Mouse (Mus musculus) left cerebral cortex, adult 11 months (tissue): ENCODE data around the gene Neurl2.
"Not testable (repeated sequence)": the region's sequence is repeated elsewhere in the genome, so short reads cannot be mapped to it uniquely, and the experiment has no call there.

Source experiments
- DNase-seq: peaks from one replicate; pipeline ENCODE4 v3.0.0; 2022; ENCODE audit warnings: low spot score

The Neurl2 gene

DNA sequence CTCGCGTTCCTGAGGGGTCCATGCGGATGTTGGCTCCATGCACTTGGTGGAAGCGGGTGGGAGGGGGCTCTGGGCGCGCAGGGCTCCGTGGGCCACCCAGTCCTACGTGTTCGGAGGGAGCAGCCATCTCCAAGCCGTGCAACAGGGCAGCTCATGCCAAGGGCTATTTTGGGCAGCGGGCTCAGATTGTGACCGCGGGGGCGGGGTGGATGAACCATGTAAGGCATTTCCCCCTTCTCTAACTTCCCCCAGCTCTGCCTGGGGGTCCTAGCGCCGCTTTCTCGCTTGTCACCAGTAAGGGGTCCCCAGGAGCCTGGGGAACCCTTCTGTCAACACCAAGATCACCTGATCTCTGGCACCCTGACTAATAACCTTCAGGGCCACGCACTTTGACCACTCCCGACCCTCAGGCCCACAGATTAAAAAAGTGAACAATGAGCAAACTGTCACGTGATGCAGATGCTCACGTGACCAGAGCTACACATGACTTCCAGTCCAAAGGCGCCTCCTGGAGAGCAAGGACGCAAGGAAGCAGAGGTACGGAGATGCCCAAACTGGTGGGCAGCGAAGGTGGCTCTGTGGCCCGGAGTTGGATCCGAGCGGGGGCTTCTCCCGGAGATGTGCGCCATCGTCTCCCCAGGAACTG lies at the start of gene Neurl2:
Gene Neurl2, minus strand, starts transcription at position 143 of the 646 bp plus-strand sequence.
- peak; percentile 91 for DNase-seq

DNA sequence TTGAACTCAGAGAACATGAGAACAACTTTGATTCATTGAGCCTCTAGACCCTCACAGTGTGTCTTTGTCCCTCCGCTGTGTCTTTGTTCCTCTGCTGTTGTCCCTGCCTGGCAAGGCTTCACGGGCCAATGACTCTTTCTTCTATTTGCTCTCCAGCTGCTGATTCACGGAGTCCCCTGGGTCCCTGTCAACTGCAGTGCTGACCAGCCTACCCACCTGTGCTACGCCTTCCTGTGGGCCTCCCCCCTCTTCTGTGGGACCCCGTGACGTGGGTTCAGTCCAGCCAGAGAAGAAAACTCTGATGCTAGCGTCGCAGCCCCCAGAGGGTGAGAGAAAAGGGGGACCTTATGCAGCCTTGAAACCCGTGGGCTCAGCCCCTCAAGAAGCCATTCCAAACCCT lies 49.4 kb upstream of the Neurl2 start:
- DNase-seq: no peak

DNA sequence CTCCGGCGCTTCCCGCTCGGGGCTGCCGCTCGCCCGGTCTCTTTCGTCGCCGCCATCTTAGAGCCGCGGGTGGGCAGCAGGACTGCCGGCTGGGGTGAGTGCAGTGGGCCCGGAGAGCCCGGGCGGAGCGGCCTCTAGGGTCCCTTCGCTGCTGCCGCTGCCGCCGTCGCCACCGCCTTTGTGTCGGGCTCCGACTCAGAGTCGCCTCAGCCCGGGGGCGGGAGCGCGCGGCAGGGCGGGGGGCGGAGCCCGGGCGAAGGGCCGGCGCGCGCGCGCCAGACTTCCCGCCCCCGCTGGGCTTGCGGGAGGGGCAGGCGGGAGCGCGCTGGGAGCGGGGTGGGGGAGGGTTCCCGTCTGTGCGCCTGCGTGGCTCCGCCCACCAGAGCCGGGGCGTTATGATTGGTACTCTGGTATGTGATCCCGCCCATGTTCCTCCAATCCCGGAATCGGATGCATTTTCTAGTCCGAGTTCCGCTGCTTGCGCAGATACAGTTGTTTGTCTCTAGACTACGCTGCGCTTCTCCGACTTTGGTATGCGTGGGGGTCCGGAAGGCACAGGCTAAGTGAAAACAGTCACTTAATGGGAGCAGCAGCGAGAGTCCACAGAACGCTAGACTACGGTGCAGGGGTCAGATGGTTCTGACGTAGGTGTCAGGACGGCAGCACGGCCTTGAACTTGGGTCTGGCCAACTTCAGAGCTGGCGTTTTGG lies 46.5 kb upstream of the Neurl2 start:
- DNase-seq: peak; percentile 90

DNA sequence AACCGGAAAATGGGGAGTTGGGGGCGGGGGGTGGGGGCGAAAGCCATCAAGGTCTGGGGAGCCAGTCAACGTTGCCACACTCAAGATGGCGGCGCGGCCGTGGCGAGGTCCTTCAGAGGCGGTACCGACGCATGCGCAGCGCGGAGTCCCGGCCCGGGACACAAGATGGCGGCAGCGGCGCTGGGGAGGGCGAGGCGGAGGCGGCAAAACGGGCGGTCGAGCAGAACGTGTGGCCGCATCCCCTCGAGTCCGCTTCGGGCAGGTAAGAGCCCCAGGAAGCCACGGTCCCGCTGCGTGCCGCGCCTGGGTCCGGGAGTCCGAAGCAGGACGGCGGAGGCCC lies 45.9 kb upstream of the Neurl2 start, which contains the start of gene Pcif1:
Gene Pcif1, plus strand, starts transcription at position 77 of the 340 bp plus-strand sequence.
- DNase-seq: peak; percentile 84

DNA sequence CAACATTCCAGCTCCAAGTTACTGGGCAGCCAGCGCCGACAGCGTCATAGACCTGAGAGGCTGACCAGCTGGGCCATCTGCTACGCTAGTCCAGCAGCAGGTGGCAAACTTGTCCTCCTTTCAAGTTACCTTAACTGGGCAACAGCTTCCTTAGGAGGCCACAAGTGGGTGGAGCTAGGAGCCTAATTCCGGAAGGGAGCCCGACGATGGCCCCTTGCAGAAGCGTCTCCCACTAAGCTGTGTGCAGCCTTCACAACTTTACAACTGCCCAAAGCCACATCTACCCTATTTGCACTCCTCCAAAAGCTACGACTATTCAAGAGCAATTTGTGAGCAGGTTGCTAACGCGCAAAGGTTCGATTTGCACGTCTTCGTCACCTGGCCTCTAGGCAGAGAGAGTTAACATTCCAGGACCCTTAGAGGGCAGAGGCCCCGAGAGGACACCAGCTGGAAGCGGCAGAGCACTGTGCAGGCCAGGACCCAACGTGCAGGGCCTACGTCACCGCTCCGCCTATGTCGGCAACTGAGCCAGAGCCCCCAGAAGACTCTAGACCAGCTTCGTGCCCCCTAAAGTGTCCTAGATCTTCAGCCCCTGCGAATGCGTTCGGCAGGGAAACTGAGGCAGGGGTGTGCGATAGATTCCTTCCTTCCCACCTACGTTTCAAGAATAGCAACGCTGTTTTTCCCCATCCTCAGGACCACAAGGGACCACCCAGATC lies 45.4 kb upstream of the Neurl2 start:
- peak; percentile 54 for DNase-seq

DNA sequence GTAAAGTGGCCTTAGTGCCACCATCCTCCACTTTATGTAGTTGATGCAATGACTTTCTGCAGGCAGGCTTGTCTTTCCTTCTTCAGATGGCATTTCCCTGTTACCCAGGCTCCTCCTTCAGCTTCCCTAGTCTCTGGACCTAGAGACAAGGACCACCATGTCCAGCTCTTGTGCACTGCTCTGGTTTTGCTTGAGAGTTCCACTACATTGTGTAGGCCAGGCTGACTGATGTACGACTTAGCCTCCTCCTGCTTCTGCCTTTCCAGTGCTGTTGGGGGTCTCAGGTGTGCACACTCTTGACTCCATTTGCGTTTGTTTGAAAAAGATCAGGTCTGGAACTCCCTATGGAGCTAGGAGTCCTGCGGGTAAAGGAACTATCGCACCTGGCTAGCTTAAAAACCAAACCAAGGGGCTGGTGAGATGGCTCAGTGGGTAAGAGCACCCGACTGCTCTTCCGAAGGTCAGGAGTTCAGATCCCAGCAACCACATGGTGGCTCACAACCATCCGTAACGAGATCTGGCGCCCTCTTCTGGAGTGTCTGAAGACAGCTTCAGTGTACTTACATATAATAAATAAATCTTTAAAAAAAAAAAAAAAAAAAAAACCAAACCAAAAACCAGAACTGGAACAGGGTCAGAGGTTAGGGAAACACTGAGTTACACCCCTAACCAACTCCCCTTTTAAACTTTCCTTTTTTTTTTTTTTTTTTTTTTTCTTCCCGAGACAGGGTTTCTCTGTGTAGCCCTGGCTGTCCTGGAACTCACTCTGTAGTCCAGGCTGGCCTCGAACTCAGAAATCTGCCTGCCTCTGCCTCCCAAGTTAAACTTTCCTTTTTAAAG lies 44.3 kb upstream of the Neurl2 start:
- not testable (repeated sequence) for DNase-seq

DNA sequence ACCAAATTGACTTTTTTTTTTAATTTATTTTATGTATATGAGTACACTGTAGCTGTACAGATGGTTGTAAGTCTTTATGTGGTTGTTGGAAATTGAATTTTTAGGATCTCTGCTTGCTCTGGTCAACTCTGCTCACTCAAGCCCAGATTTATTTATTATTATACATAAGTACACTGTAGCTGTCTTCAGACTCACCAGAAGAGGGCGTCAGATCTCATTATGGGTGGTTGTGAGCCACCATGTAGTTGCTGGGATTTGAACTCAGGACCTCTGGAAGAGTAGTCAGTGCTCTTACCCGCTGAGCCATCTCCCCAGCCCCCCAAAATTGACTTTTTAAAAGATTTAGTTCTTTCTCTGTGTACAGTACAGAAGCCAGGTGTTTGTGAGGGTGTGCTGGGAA lies 42.4 kb upstream of the Neurl2 start:
- DNase-seq: not testable (repeated sequence)

DNA sequence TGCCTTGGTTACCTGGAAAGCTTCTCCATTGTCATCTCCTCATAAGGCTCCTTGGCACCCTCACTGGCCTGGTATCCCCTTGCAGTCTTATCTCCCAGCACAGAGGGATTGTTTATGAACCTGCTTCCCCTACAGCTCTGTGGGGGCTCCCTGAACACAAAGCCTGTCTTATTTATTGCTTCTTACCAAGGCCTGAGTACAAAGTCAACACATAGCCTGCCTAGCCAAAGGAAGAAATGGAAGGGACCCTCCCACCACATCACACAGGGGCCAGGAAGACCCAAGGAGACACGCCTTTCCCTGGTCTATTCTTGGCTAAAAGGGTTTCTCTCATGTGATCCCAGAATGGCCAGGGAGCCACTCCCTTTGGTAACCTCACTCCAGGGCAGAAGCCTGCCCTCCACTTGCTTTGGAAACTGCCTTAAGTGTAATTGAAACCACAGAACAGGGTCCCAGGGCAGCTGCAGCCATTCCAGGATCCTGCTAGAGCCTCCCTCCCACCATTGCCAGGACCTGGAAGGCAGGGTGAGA lies 41.0 kb upstream of the Neurl2 start:
- no peak for DNase-seq

DNA sequence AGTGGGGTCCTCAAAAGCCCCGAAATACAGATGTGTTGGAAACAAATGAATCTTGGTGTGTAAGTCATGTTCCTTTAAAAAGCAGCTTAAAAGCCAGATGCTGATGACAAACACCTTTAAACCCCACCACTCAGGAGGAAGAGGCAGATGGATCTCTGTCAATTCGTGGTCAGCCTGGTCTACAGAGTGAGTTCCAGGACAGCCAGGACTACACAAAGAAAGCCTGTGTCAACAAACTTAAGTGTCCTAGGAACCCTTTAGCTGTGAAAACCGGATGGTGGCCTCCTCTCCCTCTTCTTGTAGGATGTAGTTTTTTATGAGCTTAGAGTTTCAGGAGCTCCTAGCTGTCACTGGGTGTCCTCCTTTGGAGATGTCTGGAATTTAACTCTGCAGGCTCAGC lies 40.4 kb upstream of the Neurl2 start:
- no peak for DNase-seq

DNA sequence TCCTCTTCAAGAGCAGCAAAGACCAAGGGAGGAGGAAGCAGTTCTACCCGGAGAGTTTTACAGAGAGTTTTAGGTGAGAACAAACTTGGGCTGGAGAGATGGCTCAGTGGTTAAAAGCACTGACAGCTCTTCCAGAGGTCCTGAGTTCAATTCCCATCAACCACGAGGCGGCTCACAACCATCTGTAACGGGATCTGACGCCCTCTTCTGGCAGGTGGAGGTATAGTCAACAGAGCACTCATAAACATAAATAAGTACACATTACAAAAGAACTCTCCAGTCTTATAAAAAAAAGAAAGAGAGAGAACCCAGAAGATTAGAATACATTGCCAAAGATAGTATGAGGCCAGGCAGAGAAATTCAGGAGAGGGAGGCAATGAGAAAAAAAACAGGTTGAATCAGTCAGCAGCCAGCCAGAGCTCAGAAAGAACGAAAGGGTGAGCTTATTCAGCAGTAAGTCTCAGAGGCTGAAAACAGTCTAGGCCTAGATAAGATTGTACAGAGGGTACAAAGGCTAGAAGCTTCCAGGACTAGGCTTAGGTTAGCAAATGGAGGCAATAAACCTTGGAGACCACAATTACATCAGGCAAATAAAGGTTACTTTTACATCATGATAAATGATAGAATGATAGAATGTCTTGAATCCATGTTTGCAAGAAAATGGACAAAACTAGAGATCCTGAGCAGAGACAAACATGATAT lies 38.5 kb upstream of the Neurl2 start:
- DNase-seq: no peak

DNA sequence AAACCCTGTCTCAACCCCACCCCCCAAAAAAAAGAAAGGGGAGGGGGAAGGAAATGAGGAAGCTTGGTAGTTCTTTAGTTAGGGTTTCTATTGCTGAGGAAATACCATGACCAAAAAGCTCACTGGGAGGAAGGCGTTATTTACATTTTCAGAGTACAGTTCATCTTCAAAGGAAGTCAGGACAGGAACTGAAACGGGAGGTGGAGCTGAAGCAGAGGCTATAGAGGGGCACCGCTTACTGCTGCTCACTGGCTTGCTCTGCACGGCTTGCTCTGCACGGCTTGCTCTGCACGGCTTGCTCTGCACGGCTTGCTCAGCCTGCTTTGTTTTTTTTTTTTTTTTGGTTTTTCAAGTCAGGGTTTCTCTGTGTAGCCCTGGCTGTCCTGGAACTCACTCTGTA lies 35.2 kb upstream of the Neurl2 start:
- no peak for DNase-seq

DNA sequence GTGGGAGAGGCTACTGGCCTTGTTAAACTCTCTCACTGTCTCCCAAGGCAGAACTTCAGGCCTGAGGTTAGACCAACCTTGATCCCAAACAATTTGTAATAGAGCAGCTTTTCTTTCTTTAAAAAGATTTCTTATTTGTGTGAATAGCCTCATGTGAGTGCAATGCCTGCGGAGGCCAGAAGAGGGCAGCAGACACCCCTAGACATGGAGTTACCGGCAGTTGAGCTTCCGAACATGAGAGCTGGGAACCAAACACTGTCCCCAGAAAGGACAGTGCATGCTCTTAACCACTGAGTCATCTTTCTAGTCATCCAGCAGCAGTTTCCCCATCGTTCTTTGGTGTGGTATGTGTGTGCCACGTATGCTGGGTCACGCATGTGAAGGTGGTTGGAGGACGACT lies 34.3 kb upstream of the Neurl2 start:
- no peak for DNase-seq

DNA sequence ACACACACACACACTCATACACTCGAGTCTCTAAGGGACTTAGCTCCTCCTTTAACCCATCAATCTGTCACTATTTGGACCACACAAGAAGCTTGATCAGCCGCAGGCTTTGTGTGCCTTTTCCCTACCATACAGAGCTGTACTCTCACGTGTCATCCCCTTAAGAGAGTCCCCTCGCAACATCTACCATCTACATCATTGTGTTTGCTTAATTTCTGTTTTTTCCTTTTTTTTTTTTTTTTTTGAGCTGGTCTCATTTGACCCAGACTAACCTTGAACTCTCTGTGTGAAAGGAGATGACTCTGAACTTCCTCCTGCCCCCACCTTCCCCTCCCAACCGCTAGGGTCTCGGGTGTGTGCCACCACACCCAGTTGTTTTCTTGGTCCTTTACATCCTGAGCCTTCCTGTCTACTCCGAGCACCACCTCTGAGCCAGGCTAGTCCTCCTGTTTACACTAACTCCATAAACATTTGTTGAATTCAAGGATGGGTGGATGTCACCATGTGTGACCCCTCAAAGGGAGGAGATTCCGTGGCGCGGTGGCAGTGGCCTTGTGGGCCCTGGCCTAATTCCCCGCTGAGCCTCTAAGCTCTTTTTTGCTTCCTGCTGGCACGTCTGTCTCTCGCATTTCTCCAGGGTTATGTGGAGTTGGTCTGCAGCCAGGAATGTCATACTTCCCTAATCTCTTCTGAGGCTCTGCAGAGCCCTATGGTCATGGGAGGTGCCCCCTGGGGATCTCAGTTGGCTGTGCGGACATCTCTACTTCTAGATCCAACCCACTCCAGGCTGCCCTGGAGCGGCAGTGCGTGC lies 33.7 kb upstream of the Neurl2 start:
- no peak for DNase-seq

DNA sequence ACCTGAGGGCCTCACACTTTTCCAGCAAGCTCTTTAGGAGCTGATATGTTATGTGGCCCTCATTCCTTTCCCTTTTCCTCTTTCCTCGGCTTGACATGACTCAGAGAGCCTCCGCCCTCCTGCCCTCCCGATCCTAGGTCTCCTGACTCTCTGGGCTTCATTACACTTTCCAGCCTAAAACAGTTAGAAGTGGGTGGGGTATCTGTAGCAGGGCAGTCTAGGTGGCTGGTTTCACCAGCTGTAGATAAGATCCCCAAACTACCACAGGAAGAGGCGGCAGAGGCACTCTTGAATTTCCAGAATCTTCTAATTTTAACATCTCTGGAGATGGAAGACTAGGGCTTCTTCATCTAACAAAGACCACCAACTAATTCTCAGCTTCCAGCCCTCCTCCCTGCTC lies 31.3 kb upstream of the Neurl2 start:
- DNase-seq: no peak

DNA sequence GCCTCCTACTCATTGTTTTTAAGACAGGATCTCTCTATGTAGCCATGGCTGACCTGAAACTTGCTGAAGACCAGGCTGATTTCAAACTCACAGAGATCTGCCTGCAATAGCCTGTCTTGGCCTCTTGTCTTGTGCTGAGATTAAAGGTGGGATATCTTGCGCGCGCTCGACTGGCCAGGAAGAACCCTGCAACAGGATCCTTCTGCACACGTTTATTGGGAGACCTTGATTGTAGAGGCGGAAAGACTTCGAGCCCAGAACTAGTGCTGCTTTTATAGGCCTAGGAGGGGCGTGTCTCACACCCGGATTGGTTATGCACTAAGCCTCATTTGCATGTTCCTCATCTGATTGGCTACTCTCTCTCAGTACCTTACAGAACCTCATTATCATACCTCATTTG lies 30.2 kb upstream of the Neurl2 start:
- DNase-seq: not testable (repeated sequence)

DNA sequence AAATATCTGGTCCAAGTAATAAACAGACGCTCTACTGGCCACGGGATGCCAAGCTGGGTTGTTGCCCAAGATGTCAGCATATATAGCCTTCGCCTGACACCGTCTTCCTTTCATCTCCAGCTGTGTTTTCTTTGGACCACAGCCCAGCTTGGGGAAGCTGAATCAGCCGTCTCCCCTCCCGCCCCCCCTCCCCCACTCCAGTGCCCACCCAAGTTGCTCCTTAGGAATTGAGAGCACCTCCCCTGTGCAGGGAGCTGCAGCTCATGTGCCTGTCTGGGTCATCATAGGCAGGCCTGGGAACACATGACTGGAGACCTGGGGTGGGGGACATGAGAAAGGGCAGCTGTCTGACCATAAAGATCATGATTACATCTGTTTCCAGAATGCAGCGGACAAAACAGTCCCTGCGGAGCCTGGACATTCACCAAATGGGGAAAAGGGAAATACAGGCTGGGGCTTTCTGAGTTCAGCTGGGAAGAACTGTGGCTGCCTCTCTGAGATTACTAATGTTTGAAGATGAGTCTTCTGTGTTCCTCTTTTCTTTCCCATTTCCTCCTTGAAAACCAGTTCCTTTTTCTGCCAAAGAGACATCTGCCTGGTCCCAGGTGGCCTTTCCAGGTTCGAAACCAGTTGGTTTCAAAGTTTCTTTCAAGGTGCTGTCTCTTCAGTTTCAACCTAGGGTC lies 29.1 kb upstream of the Neurl2 start:
- no peak for DNase-seq

DNA sequence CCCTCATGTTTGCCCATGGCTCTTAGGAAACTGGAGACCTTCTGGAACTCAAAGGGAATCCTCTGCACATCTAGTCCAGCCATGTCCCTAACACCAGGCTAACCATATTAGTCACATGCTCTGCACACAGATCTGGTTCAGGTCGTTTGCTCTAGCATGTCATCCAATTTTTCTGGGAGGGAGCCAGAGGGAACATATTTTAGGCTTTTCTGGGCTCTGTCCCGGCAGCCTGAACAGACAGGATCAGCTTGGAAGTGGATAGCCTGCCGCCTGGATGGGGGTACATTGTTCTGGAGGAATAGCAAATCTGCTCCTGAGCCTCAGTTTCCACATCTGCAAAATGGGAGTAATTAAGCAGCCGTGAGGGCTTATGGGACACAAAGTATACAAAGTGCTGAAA lies 27.8 kb upstream of the Neurl2 start:
- no peak for DNase-seq

DNA sequence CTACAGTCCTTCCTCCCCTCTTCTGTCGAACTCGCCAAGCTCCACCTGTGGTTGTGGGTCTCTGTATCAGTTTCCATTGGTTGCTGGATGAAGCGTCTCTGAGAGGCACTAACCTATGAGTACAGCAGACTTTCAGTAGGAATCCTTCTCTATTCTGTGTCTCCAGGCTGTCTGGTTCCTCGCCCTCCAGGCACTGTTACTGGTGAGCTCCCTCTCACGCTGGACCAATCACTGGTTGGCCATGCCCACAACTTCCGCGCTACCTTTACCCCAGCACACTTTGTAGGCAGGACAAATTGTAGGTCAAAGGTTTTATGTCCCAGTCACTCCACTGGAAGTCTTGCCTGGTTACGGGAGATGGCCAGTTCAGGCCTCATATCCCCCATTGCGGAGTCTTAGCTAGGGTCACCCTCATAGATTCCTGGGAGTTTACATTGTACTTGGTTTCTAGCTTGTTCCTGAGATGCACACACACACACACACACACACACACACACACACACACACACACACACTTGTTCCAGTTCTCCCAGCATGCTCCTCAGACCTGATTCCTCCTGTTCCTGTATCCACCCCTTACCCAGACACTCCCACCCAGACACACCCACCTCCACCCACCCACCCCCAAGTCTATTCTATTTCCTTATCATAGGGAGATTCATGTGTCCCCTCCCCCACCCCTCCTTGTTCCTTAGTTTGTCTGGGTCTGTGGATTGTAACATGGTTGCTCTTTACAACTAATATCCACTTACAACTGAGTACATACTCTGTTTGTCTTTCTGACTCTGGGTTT lies 26.6 kb upstream of the Neurl2 start:
- DNase-seq: no peak

DNA sequence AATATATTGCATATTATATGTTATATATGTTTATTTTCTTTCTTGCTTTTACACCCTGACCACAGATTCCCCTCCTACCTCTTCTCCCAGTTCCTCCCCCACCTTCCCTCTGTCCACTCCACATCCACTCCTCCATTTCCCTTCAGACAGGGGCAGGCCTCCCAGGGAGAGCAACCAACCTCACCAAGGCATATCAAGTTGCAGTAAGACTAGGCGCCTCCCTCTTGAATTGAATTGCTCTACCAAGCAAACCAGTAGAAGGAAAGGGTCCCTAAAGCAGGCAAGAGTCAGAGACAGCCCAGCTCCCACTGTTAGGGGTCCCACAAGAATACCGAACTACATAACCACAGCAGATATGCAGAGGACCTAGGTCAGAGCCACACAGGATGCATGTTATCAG lies 25.9 kb upstream of the Neurl2 start:
- no peak for DNase-seq
